Mouse (Mus musculus): ENCODE results near the gene Tnfrsf8.
A peak's percentile ranks its signal among the peaks of the same experiment; 100 is the strongest.
"Not testable (repeated sequence)": the region's sequence is repeated elsewhere in the genome, so short reads cannot be mapped to it uniquely, and the experiment has no call there.

Gene Tnfrsf8

GRCm38 (mm10) chr4:145306422-145306821 is 8.5 kb downstream of the Tnfrsf8 start:
- DNase-seq (ENCODE audit: low spot score), result no peak

GRCm38 (mm10) chr4:145305661-145306362 is 9.2 kb downstream of the Tnfrsf8 start:
- not testable (repeated sequence) for DNase-seq (ENCODE audit: low spot score)

GRCm38 (mm10) chr4:145304109-145304508 is 10.9 kb downstream of the Tnfrsf8 start:
- DNase-seq (ENCODE audit: low spot score), result no peak

GRCm38 (mm10) chr4:145302106-145302505 is 12.9 kb downstream of the Tnfrsf8 start:
- no peak for DNase-seq (ENCODE audit: low spot score)

- DNase-seq (ENCODE audit: low spot score), result no peak
These were observed 14.6 kb downstream of the Tnfrsf8 start for GRCm38 (mm10) chr4:145300210-145300927.

GRCm38 (mm10) chr4:145299355-145299754 is 15.6 kb downstream of the Tnfrsf8 start:
- DNase-seq (ENCODE audit: low spot score), result no peak

- no peak for DNase-seq (ENCODE audit: low spot score)
These were observed 16.1 kb downstream of the Tnfrsf8 start for GRCm38 (mm10) chr4:145298846-145299245.

- DNase-seq (ENCODE audit: low spot score), result peak; percentile 80
These were observed 19.2 kb downstream of the Tnfrsf8 start for GRCm38 (mm10) chr4:145295589-145296300.

- no peak for DNase-seq (ENCODE audit: low spot score)
These were observed 20.4 kb downstream of the Tnfrsf8 start for GRCm38 (mm10) chr4:145294588-145294987.

GRCm38 (mm10) chr4:145286369-145287120 is 28.4 kb downstream of the Tnfrsf8 start:
- peak; percentile 93 for DNase-seq (ENCODE audit: low spot score)

GRCm38 (mm10) chr4:145284675-145285074 is 30.3 kb downstream of the Tnfrsf8 start:
- no peak for DNase-seq (ENCODE audit: low spot score)

GRCm38 (mm10) chr4:145283441-145283840 is 31.5 kb downstream of the Tnfrsf8 start:
- no peak for DNase-seq (ENCODE audit: low spot score)

- DNase-seq (ENCODE audit: low spot score), result peak; percentile 97
These were observed 34.0 kb downstream of the Tnfrsf8 start for GRCm38 (mm10) chr4:145280966-145281365.

GRCm38 (mm10) chr4:145278724-145279370 is 36.1 kb downstream of the Tnfrsf8 start:
- peak; percentile 60 for DNase-seq (ENCODE audit: low spot score)

GRCm38 (mm10) chr4:145278231-145278630 is 36.7 kb downstream of the Tnfrsf8 start:
- no peak for DNase-seq (ENCODE audit: low spot score)

GRCm38 (mm10) chr4:145276368-145277249 is 38.4 kb downstream of the Tnfrsf8 start:
- peak; percentile 58 for DNase-seq (ENCODE audit: low spot score)

GRCm38 (mm10) chr4:145274887-145275286 is 40.1 kb downstream of the Tnfrsf8 start:
- DNase-seq (ENCODE audit: low spot score), result no peak

- DNase-seq (ENCODE audit: low spot score), result no peak
These were observed 41.0 kb downstream of the Tnfrsf8 start for GRCm38 (mm10) chr4:145273923-145274322.

- DNase-seq (ENCODE audit: low spot score), result peak; percentile 62
These were observed 42.2 kb downstream of the Tnfrsf8 start for GRCm38 (mm10) chr4:145272763-145273162.

GRCm38 (mm10) chr4:145271634-145272033 is 43.3 kb downstream of the Tnfrsf8 start:
- no peak for DNase-seq (ENCODE audit: low spot score)
